Mouse (Mus musculus) inflammation-experienced regulatory T-cells, adult 6 months (primary cell): Measurements from ENCODE around the gene Arxes1. TPM values are rescaled to one million over a fixed set of nuclear protein-coding genes. Genes with fewer than 3 reads are reported as not detected.
A peak's percentile ranks its signal among the peaks of the same experiment; 100 is the strongest.
"Not testable (repeated sequence)": the region's sequence is repeated elsewhere in the genome, so short reads cannot be mapped to it uniquely, and the experiment has no call there.

Experiments used
- ATAC-seq: one replicate; pipeline ENCODE4 v1.8.0; 2017
- polyA plus RNA-seq, 3 experiments: library from polyadenylated mRNA; unstranded; fragments of 100-300 nt; shearing (Covaris generic); gene quantifications; one replicate each; pipeline ENCODE4 v1.2.1; 2017

The Arxes1 gene
- polyA plus RNA-seq = not detected

- peak; percentile 76 for ATAC-seq
Measured at GRCm38 (mm10) chrX:136032799-136033763, at the start of gene Arxes1. TSS of gene Arxes1 (plus strand) at chrX:136033367.

DNA sequence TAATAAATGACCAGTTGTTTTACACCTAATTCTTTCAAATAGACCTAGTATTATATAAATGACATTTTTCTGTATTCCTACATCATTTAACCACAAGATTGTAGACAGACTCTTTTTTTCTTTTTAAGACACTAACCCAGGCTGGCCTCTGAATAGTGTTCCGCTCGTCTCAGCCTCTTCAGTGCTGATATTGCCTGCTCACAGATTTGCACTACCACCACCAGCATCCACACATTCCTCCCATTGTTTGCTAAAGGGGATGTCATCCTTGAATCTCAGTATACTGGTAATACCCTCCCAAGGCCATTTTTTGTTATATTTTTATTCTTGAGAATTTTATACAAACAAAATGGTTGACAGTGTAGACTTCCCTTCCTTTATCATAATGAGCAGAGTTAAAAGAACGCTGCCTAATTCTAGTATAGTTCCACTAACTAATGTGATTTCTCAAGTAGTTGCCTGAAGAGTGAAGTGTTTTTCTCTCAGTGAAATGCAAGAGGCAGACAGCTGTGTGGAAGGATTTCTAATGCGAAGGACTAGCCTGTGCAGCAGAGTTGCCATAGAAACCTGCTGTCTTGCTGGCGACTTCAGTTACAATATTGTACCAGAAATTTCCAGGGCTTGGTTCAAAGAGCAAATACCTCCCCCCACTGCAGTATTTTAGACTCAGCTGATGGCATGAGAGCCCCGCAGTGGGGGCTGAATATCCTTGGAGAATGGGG is 48.5 kb upstream of the Arxes1 start:
- no peak for ATAC-seq

DNA sequence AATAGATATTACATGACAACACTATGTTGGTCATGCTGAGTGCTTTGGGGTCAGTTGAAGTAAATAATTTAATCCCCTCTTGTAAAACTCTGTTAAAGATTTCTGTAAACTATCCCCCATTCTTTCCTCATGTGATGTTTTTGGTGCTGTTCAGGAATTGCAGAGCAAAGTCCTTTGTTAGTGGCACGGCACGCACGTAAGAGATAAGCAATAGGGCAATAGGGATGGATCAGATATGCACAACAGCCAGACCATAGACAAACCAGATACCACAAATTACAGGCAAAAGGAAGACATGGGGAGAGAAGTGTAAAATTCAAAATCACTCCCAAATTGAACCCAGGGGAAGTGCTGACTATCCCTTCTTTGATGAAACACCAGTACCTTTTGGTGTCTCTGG is 46.9 kb upstream of the Arxes1 start:
- no peak for ATAC-seq

- ATAC-seq = no peak
Measured at GRCm38 (mm10) chrX:135990661-135991060, 42.5 kb upstream of the Arxes1 start.

- peak; percentile 10 for ATAC-seq
Measured at GRCm38 (mm10) chrX:135993192-135993594, 40.0 kb upstream of the Arxes1 start.

- peak; percentile 67 for ATAC-seq
Measured at GRCm38 (mm10) chrX:135993664-135994119, 39.5 kb upstream of the Arxes1 start, which contains the start of gene Arxes2. TSS of gene Arxes2 (plus strand) at chrX:135993824.

DNA sequence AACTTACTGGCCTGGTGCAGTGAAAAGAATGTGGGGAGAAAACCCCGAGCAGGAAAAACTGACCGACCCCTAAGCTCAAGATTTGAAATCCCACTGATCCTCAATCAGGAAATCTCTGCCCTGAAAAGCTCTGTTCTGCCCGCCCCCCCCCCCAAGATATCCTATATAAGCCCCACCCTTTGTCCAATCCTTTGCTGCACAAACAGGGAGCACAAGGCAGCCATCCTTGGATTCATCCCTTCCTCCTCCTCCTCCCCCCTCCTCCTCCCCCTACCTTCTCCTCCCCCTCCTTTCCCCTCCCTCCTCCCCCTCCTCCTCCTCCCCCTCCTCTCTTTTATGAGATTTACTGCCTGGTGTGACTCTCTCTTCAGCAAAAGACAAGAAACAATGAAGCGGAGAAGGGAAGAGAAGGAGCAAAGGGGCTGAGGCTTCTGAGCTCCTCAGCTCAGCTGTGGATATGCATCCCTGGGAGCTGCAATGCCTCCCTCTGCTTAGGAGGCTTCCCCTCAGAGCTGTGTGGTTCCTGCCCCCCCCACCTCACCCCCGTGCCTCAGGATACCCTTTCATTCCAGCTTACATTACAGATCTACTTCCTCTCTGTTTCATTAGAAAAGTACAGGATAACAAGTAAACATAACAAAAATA is 25.8 kb upstream of the Arxes1 start:
- no peak for ATAC-seq

DNA sequence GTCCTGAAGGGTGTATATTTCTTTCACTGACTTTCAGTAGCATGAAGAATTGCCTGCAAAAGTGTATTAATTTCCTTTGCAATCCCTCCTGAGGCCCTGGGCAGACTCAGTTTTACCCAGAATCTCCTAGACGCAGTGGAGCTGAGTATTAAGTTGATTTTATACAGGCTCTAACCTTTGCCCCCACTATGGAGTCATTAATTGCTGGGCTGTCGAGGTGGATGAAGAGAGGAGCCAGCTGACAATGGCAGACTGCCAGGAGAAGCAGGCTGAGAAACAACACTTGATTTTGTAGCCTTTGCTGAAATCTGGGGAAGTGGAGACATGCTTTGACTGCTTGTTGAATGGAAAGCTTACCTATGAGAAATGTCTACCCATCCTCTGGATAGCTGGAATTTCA is 18.8 kb upstream of the Arxes1 start:
- no peak for ATAC-seq

GRCm38 (mm10) chrX:136030331-136030730 is 2.8 kb upstream of the Arxes1 start:
- no peak for ATAC-seq

DNA sequence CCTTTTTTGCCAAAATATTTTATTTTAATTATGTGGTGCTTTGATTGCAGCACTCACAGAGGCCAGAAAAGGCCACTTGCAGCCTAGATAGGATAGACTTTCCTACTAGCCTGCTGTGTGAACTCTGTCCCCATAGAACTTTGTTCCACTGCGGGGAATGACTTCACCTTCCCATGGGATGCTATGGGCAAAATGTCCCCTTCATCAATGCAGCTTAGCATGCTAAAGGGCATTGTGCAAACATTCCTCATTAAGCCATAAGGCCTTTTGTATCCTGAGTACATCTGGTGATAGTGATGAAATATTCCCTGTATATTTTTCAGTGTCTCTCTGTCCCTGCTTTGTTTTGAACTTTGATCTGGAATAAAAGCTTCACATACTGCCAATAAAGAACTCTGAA is 10.6 kb downstream of the Arxes1 start:
- ATAC-seq = no peak

DNA sequence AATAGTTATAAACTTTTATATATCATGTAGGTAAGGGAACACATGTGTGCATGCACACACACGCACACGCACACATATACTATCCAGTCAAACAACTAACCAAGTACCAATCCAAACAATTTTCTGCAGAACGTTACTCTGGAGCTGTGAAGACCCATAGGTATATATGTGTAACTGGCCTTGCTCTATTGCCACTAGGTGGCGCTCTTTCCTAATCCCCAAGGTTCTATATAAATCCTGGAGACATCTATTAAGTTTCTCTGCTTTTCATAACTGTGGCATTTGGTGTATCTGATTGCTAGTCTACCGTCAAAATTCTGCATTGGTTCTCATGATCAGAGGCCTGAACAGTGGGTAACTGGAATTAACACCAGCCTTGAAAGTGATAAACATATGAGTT is 14.4 kb downstream of the Arxes1 start:
- ATAC-seq = no peak

DNA sequence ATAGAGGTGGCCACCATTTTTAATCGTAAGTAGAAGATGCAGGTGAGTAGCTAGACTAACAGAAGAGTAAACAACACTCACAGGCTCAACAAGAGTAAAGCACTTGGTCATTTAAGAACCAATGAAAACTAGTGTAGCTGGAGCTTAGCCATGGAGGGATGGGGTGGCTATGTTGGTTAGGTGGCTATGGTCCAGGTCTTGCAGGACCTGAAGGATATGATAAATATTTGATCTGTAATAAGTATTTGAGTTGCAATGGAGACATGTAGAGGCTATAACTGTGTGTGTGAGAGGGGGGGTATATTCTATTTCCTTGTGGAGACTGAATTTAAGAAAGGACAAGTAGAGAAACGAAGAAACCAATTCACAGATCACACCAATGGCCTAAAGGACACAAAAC is 18.1 kb downstream of the Arxes1 start:
- ATAC-seq = no peak

- no peak for ATAC-seq
Measured at GRCm38 (mm10) chrX:136060698-136061097, 27.5 kb downstream of the Arxes1 start.

GRCm38 (mm10) chrX:136067201-136067991 is 34.2 kb downstream of the Arxes1 start:
- not testable (repeated sequence) for ATAC-seq

- ATAC-seq = peak; percentile 93
Measured at GRCm38 (mm10) chrX:136068020-136068419, 34.9 kb downstream of the Arxes1 start, which contains the start of gene Bex2. TSS of gene Bex2 (minus strand) at chrX:136068236.

Other genes starting within 250 kb of the Arxes1 start
- gene Bhlhb9, start 235.8 kb upstream of the Arxes1 start, polyA plus RNA-seq = 10 to 100 TPM in 2 of 3 experiments, 1 to 10 TPM in 1; 9.4 to 15.5 (median 12.9) TPM
- gene Gprasp2, start 194.3 kb upstream of the Arxes1 start, polyA plus RNA-seq = 1 to 10 TPM; 1.1 to 6.4 (median 4.7) TPM
- gene Arxes2, start 39.5 kb upstream of the Arxes1 start, polyA plus RNA-seq = 1 to 10 TPM; 5.5 to 8.4 (median 6.0) TPM
- 1 to 10 TPM in 1 of 3 experiments, under 1 TPM in 2; 0.55 to 1.2 (median 0.98) TPM for gene Bex2, start 34.9 kb downstream of the Arxes1 start, polyA plus RNA-seq
- not detected for gene Nxf3, start 51.9 kb downstream of the Arxes1 start, polyA plus RNA-seq
- gene Bex4, start 105.6 kb downstream of the Arxes1 start, polyA plus RNA-seq = not detected
- gene Tceal8, start 139.0 kb downstream of the Arxes1 start, polyA plus RNA-seq = 1 to 10 TPM in 1 of 3 experiments, not detected in 2; 1.2 TPM
- not detected for gene Tceal5, start 170.5 kb downstream of the Arxes1 start, polyA plus RNA-seq
- not detected for gene Tceal7, start 181.4 kb downstream of the Arxes1 start, polyA plus RNA-seq
- not detected for gene Bex1, start 182.1 kb downstream of the Arxes1 start, polyA plus RNA-seq
- 10 to 100 TPM; 59.1 to 92.8 (median 64.8) TPM for gene Tceal9, start 211.7 kb downstream of the Arxes1 start, polyA plus RNA-seq
- gene Bex3, start 236.9 kb downstream of the Arxes1 start, polyA plus RNA-seq = 100 to 1,000 TPM in 1 of 3 experiments, 10 to 100 TPM in 2; 63.7 to 102 (median 77.7) TPM